Comparison of ENCODE assay signal across 7 mouse cellular contexts in the genomic region with DNA sequence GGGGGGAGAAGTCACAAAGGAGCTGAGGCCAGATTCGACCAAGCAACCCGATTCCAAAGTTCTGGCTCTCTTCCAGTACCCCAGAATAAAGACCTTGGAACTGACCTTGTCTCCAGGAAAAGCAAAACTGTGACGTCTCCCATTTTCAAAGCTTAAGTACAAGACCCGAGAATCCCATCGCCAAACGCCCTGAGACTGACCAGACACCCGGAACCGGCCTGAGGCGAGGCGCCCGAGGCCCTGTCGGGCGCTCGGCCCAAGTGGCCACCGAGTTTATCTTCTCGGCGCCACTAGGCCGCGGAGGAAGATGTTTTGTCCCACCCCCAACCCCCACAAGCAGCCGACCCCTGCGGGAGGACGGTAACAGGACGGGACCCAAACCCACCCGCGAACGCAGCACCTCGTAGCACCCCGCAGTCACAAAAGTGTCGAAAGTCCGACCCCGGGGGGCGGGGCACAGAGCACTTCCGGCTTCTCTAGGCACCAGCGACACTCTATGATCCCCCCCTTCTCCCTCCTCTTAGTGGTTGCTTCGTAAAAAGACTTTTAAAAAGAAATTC. TPM values are rescaled to one million over a fixed set of nuclear protein-coding genes. Genes with fewer than 3 reads are reported as not detected.
DNase-seq lines count a peak whose midpoint lies in the region; ATAC-seq lines count a peak whose summit lies in the region.

A gene (minus strand): TSS at position 469 of the 560 bp plus-strand sequence.

- peak within 1 kb of the TSS; percentile 64; the same call in 1 of the 2 replicates for H3K27ac ChIP-seq in intestine, embryonic 14.5 days (ENCODE audit: low read depth)
- H3K27ac ChIP-seq in midbrain, embryonic 10.5 days (replicated peaks) = peak within 1 kb of the TSS; percentile 93

- H3K4me1 ChIP-seq in intestine, embryonic 14.5 days (replicated peaks; ENCODE audit: control insufficient read depth, insufficient read depth, low read length) = 0 out of 2 replicates have a peak, but pooled peaks cover 9% of the 10 kb centered on the region
- peaks cover 17% of the 10 kb centered on the region for H3K4me1 ChIP-seq in midbrain, embryonic 10.5 days

- peak within 1 kb of the TSS; percentile 90 for H3K9ac ChIP-seq in intestine, embryonic 14.5 days (ENCODE audit: low read length)

- peak; percentile 84 to 95 for DNase-seq in adrenal gland, adult (ENCODE audit: inconsistent age in 2 of 2, low spot score in 1 of 2)
- peak; percentile 92 for DNase-seq in embryo, embryonic 10.5 days (ENCODE audit: low spot score)
- DNase-seq in gastrocnemius, postnatal 25 days = peak; percentile 80
- DNase-seq in intestine, embryonic 14.5 days (ENCODE audit: low spot score) = peak; percentile 94
- peak; percentile 83 to 84 for DNase-seq in left cerebral cortex, postnatal 25 days (ENCODE audit: low spot score in 2 of 2)
- DNase-seq in midbrain, embryonic 10.5 days (ENCODE audit: low spot score) = peak; percentile 84
- DNase-seq in right cerebral cortex, postnatal 4 days = peak; percentile 85

- WGBS in intestine, embryonic 14.5 days = under 1% methylated on average over 35 of the region's 35 CpGs
- under 1% methylated on average over 35 of the region's 35 CpGs for WGBS in midbrain, embryonic 10.5 days

- no peaks in the 10 kb centered on the region for H3K9me3 ChIP-seq in intestine, embryonic 14.5 days (ENCODE audit: control insufficient read depth, low read length)
- H3K9me3 ChIP-seq in midbrain, embryonic 10.5 days (replicated peaks) = no peaks in the 10 kb centered on the region

- peak within 1 kb of the TSS; percentile 83 for H3K4me3 ChIP-seq in intestine, embryonic 14.5 days (ENCODE audit: low read depth, low read length)
- H3K4me3 ChIP-seq in midbrain, embryonic 10.5 days = peak within 1 kb of the TSS; percentile 88

- H3K36me3 ChIP-seq in intestine, embryonic 14.5 days (ENCODE audit: control insufficient read depth, insufficient read depth, low read length) = peaks cover 14% of the 10 kb centered on the region; the same call in 1 of the 2 replicates
- H3K36me3 ChIP-seq in midbrain, embryonic 10.5 days = peaks cover 28% of the 10 kb centered on the region

- no peaks in the 10 kb centered on the region for H3K27me3 ChIP-seq in intestine, embryonic 14.5 days (replicated peaks; ENCODE audit: control insufficient read depth, insufficient read depth, low read length)
- H3K27me3 ChIP-seq in midbrain, embryonic 10.5 days (ENCODE audit: low read depth, poor library complexity, severe bottlenecking) = peaks cover 4% of the 10 kb centered on the region; the same call in 1 of the 2 replicates

- H3K4me2 ChIP-seq in intestine, embryonic 14.5 days (ENCODE audit: low read length) = peak within 1 kb of the TSS; percentile 67

- intact Hi-C loops in left cerebral cortex, postnatal 25 days (cut with DNase I) = loop anchor here (1.0 to 2.0 kb wide), 3 partner anchors 40 to 128 kb away; a partner anchor contains a TSS

- peak; percentile 92 for ATAC-seq in intestine, embryonic 14.5 days (replicated peaks; ENCODE audit: low FRiP score, low TSS enrichment, low read depth)

RNA-seq across cellular contexts. Expression of the gene that starts here (rescaled TPM):
- 10 to 100 TPM; 15.9 to 16.8 TPM for total RNA-seq in gastrocnemius, postnatal 25 days (2021)
- 72.2 and 74.6 TPM in 2 replicates for polyA plus RNA-seq in intestine, embryonic 14.5 days (2014; fragmentation: Nextera tagmentation; extraction: Ambion mirVana)
- 10 to 100 TPM; 37.2 to 44.5 TPM for total RNA-seq in left cerebral cortex, postnatal 25 days (2021)
- 87.1 and 91.1 TPM in 2 replicates for polyA plus RNA-seq in midbrain, embryonic 10.5 days (2016; fragmentation: Nextera tagmentation; extraction: Ambion mirVana)

Comparison
In these comparisons a context has a peak if more than half of its experiments do, and no peak if none do; other contexts are left out.
1. Peak in every context shown above with its lines: DNase-seq, ATAC-seq, H3K4me3 ChIP-seq and H3K27ac ChIP-seq.